Mouse (Mus musculus) limb, embryonic 12.5 days (tissue): ENCODE data around the gene Plcl1. TPM values are rescaled to one million over a fixed set of nuclear protein-coding genes. Genes with fewer than 3 reads are reported as not detected.

Experiments used
- ATAC-seq: fragments of 200-750 bp; cut with Nextera tagmentation; 2 replicates; pipeline ENCODE4 v1.8.0; 2017; ENCODE audit warnings: low read depth, moderate TSS enrichment; ENCODE audit not compliant: insufficient number of reproducible peaks, insufficient read depth, low FRiP score, low TSS enrichment
- H3K27ac ChIP-seq: fragments of 300-500 bp; sonication (generic); 2 replicates; pipeline ENCODE4 v1.5.1; 2016; ENCODE audit warnings: mild to moderate bottlenecking, moderate library complexity
- H3K27me3 ChIP-seq: fragments of 300-500 bp; sonication (generic); 2 replicates; pipeline ENCODE4 v1.6.1; 2016; ENCODE audit warnings: mild to moderate bottlenecking, moderate library complexity
- H3K36me3 ChIP-seq: fragments of 300-500 bp; sonication (generic); 2 replicates; pipeline ENCODE4 v1.6.1; 2016; ENCODE audit warnings: mild to moderate bottlenecking, moderate library complexity
- H3K4me1 ChIP-seq: fragments of 300-500 bp; sonication (generic); replicated peaks from 2 replicates; pipeline ENCODE4 v1.6.1; 2016
- H3K4me2 ChIP-seq: fragments of 300-500 bp; sonication (generic); 2 replicates; pipeline ENCODE4 v1.6.1; 2016; ENCODE audit warnings: mild to moderate bottlenecking, moderate library complexity
- H3K4me3 ChIP-seq: fragments of 300-500 bp; sonication (generic); replicated peaks from 2 replicates; pipeline ENCODE4 v1.5.1; 2016; ENCODE audit warnings: mild to moderate bottlenecking
- H3K9ac ChIP-seq: fragments of 300-500 bp; sonication (generic); replicated peaks from 2 replicates; pipeline ENCODE4 v1.6.1; 2016; ENCODE audit warnings: mild to moderate bottlenecking, moderate library complexity
- H3K9me3 ChIP-seq: fragments of 300-500 bp; sonication (generic); 2 replicates; pipeline ENCODE4 v1.6.1; 2016; ENCODE audit warnings: mild to moderate bottlenecking, moderate library complexity
- WGBS: fragments of 180-500 bp; shearing (Covaris S2); methylation state at CpG from one replicate; pipeline ENCODE4 v1.1.7; 2016; 5-methylcytosine and 5-hydroxymethylcytosine counted together
- polyA plus RNA-seq: library from polyadenylated mRNA; unstranded; fragments of >200 nt; fragmentation: Nextera tagmentation; extraction: Ambion mirVana; gene quantifications from 2 replicates; pipeline ENCODE4 v1.2.1, GENCODE M21; 2016

Plcl1 gene
- polyA plus RNA-seq, 1 experiment from 2014 or later: 0.79 TPM

- ATAC-seq: no peak
- Histone ChIP-seq H3K9ac (no peak overlapping the region), H3K4me2 (no peak overlapping the region), H3K36me3 (no peaks in the 10 kb centered on the region), H3K4me1 (no peaks in the 10 kb centered on the region), H3K4me3 (no peak overlapping the region), H3K27me3 (no peaks in the 10 kb centered on the region), H3K27ac (no peak overlapping the region), H3K9me3 (no peaks in the 10 kb centered on the region)
- 75% methylated on average over 2 of the region's 2 CpGs for WGBS
Measured at GRCm38 (mm10) chr1:55605956-55606355, 200.2 kb downstream of the Plcl1 start.

- H3K9ac ChIP-seq: no peak overlapping the region
- H3K36me3 ChIP-seq: no peaks in the 10 kb centered on the region
- 47% methylated on average over 8 of the region's 8 CpGs for WGBS
- no peaks in the 10 kb centered on the region for H3K9me3 ChIP-seq
- no peak overlapping the region for H3K27ac ChIP-seq
- no peak for ATAC-seq
- no peak overlapping the region for H3K4me2 ChIP-seq
- H3K4me1 ChIP-seq: no peaks in the 10 kb centered on the region
- no peak overlapping the region for H3K4me3 ChIP-seq
- H3K27me3 ChIP-seq: no peaks in the 10 kb centered on the region
Measured at GRCm38 (mm10) chr1:55606405-55606804, 200.7 kb downstream of the Plcl1 start.

GRCm38 (mm10) chr1:55612759-55613328 is 207.1 kb downstream of the Plcl1 start:
- WGBS: 85% methylated on average over 6 of the region's 6 CpGs
- H3K4me1 ChIP-seq: no peaks in the 10 kb centered on the region
- no peak overlapping the region for H3K9ac ChIP-seq
- H3K27me3 ChIP-seq: no peaks in the 10 kb centered on the region
- H3K27ac ChIP-seq: no peak overlapping the region
- H3K36me3 ChIP-seq: no peaks in the 10 kb centered on the region
- H3K9me3 ChIP-seq: no peaks in the 10 kb centered on the region
- H3K4me2 ChIP-seq: no peak overlapping the region
- no peak overlapping the region for H3K4me3 ChIP-seq
- no peak for ATAC-seq

- H3K9ac ChIP-seq: no peak overlapping the region
- H3K4me3 ChIP-seq: no peak overlapping the region
- H3K4me1 ChIP-seq: no peaks in the 10 kb centered on the region
- H3K27me3 ChIP-seq: no peaks in the 10 kb centered on the region
- ATAC-seq: no peak
- no peaks in the 10 kb centered on the region for H3K9me3 ChIP-seq
- H3K36me3 ChIP-seq: no peaks in the 10 kb centered on the region
- H3K4me2 ChIP-seq: no peak overlapping the region
- H3K27ac ChIP-seq: no peak overlapping the region
- 93% methylated on average over 2 of the region's 2 CpGs for WGBS
Measured at GRCm38 (mm10) chr1:55617857-55618256, 212.1 kb downstream of the Plcl1 start.

GRCm38 (mm10) chr1:55618617-55619286 is 213.0 kb downstream of the Plcl1 start:
- H3K27ac ChIP-seq: no peak overlapping the region
- H3K36me3 ChIP-seq: no peaks in the 10 kb centered on the region
- no peak overlapping the region for H3K9ac ChIP-seq
- no peak overlapping the region for H3K4me2 ChIP-seq
- no peaks in the 10 kb centered on the region for H3K4me1 ChIP-seq
- H3K27me3 ChIP-seq: no peaks in the 10 kb centered on the region
- H3K9me3 ChIP-seq: no peaks in the 10 kb centered on the region
- WGBS: 68% methylated on average over 7 of the region's 7 CpGs
- ATAC-seq: no peak
- no peak overlapping the region for H3K4me3 ChIP-seq

GRCm38 (mm10) chr1:55631496-55631895 is 225.8 kb downstream of the Plcl1 start:
- Histone ChIP-seq H3K36me3 (no peaks in the 10 kb centered on the region), H3K4me1 (no peaks in the 10 kb centered on the region), H3K9ac (no peak overlapping the region), H3K4me3 (no peak overlapping the region), H3K4me2 (no peak overlapping the region), H3K27ac (no peak overlapping the region), H3K27me3 (no peaks in the 10 kb centered on the region), H3K9me3 (no peaks in the 10 kb centered on the region)
- ATAC-seq: no peak
- 56% methylated on average over 1 of the region's 1 CpGs for WGBS

GRCm38 (mm10) chr1:55632024-55632423 is 226.3 kb downstream of the Plcl1 start:
- 82% methylated on average over 2 of the region's 2 CpGs for WGBS
- no peak overlapping the region for H3K4me3 ChIP-seq
- H3K4me2 ChIP-seq: no peak overlapping the region
- H3K9ac ChIP-seq: no peak overlapping the region
- no peaks in the 10 kb centered on the region for H3K27me3 ChIP-seq
- H3K27ac ChIP-seq: no peak overlapping the region
- H3K4me1 ChIP-seq: no peaks in the 10 kb centered on the region
- H3K9me3 ChIP-seq: no peaks in the 10 kb centered on the region
- H3K36me3 ChIP-seq: no peaks in the 10 kb centered on the region
- no peak for ATAC-seq

GRCm38 (mm10) chr1:55633326-55633725 is 227.6 kb downstream of the Plcl1 start:
- ATAC-seq: no peak
- H3K9ac ChIP-seq: no peak overlapping the region
- H3K4me1 ChIP-seq: no peaks in the 10 kb centered on the region
- 90% methylated on average over 4 of the region's 4 CpGs for WGBS
- no peak overlapping the region for H3K4me2 ChIP-seq
- no peaks in the 10 kb centered on the region for H3K9me3 ChIP-seq
- H3K27me3 ChIP-seq: no peaks in the 10 kb centered on the region
- H3K36me3 ChIP-seq: no peaks in the 10 kb centered on the region
- no peak overlapping the region for H3K4me3 ChIP-seq
- no peak overlapping the region for H3K27ac ChIP-seq

- Histone ChIP-seq H3K9me3 (no peaks in the 10 kb centered on the region), H3K27me3 (no peaks in the 10 kb centered on the region), H3K9ac (no peak overlapping the region), H3K4me2 (no peak overlapping the region), H3K27ac (no peak overlapping the region), H3K4me3 (no peak overlapping the region), H3K4me1 (no peaks in the 10 kb centered on the region), H3K36me3 (no peaks in the 10 kb centered on the region)
- no peak for ATAC-seq
- WGBS: 69% methylated on average over 8 of the region's 8 CpGs
Measured at GRCm38 (mm10) chr1:55659518-55660210, 253.9 kb downstream of the Plcl1 start.

- no peak overlapping the region for H3K9ac ChIP-seq
- H3K4me1 ChIP-seq: no peaks in the 10 kb centered on the region
- no peak overlapping the region for H3K27ac ChIP-seq
- no peaks in the 10 kb centered on the region for H3K27me3 ChIP-seq
- H3K4me3 ChIP-seq: no peak overlapping the region
- H3K36me3 ChIP-seq: no peaks in the 10 kb centered on the region
- H3K4me2 ChIP-seq: no peak overlapping the region
- WGBS: 64% methylated on average over 2 of the region's 2 CpGs
- no peaks in the 10 kb centered on the region for H3K9me3 ChIP-seq
- ATAC-seq: no peak
Measured at GRCm38 (mm10) chr1:55661381-55661780, 255.7 kb downstream of the Plcl1 start.

- H3K4me1 ChIP-seq: no peaks in the 10 kb centered on the region; the same call in 1 of the 2 replicates
- ATAC-seq: no peak
- 68% methylated on average over 10 of the region's 10 CpGs for WGBS
- H3K27ac ChIP-seq: no peak overlapping the region
- H3K27me3 ChIP-seq: no peaks in the 10 kb centered on the region
- H3K36me3 ChIP-seq: no peaks in the 10 kb centered on the region
- H3K4me2 ChIP-seq: no peak overlapping the region
- no peak overlapping the region for H3K4me3 ChIP-seq
- no peaks in the 10 kb centered on the region for H3K9me3 ChIP-seq
- H3K9ac ChIP-seq: no peak overlapping the region
Measured at GRCm38 (mm10) chr1:55665137-55665827, 259.6 kb downstream of the Plcl1 start.
